Mouse (Mus musculus): ENCODE measurements at regions not wholly inside any gene's neighbourhood (a gene's known extent, or its start where the extent isn't known, plus 50 kb on each side); places are given as distances from the start of the nearest gene placed in this dataset.

- DNase-seq (ENCODE audit: low spot score in 2 of 2): no peak
Observed at GRCm38 (mm10) chr7:70972023-70972400, 379.3 kb downstream of the Gm10295 start.

GRCm38 (mm10) chr7:70971323-70972022 lies 379.8 kb downstream of the Gm10295 start:
- DNase-seq (ENCODE audit: low spot score in 2 of 2): no peak

GRCm38 (mm10) chr7:70952318-70952959 lies 398.8 kb downstream of the Gm10295 start:
- no peak for DNase-seq (ENCODE audit: low spot score in 2 of 2)

GRCm38 (mm10) chr7:70948281-70948680 lies 403.0 kb downstream of the Gm10295 start:
- no peak for DNase-seq (ENCODE audit: low spot score in 2 of 2)

- no peak for DNase-seq (ENCODE audit: low spot score in 2 of 2)
Observed at GRCm38 (mm10) chr7:70946260-70946659, 405.0 kb downstream of the Gm10295 start.

- DNase-seq (ENCODE audit: low spot score in 2 of 2): no peak
Observed at GRCm38 (mm10) chr7:70930911-70931310, 420.4 kb downstream of the Gm10295 start.

- no peak for DNase-seq (ENCODE audit: low spot score in 2 of 2)
Observed at GRCm38 (mm10) chr7:70929935-70930334, 421.4 kb downstream of the Gm10295 start.

- no peak for DNase-seq (ENCODE audit: low spot score in 2 of 2)
Observed at GRCm38 (mm10) chr7:70928001-70928400, 423.3 kb downstream of the Gm10295 start.

- no peak for DNase-seq (ENCODE audit: low spot score in 2 of 2)
Observed at GRCm38 (mm10) chr7:70917016-70917415, 434.3 kb downstream of the Gm10295 start.

GRCm38 (mm10) chr7:70908921-70909320 lies 442.4 kb downstream of the Gm10295 start:
- DNase-seq (ENCODE audit: low spot score in 2 of 2): no peak

GRCm38 (mm10) chr7:70891700-70892099 lies 459.6 kb downstream of the Gm10295 start:
- DNase-seq (ENCODE audit: low spot score in 2 of 2): no peak

- no peak for DNase-seq (ENCODE audit: low spot score in 2 of 2)
Observed at GRCm38 (mm10) chr7:70880496-70880895, 470.8 kb downstream of the Gm10295 start.

- no peak for DNase-seq (ENCODE audit: low spot score in 2 of 2)
Observed at GRCm38 (mm10) chr7:70874393-70874792, 476.9 kb downstream of the Gm10295 start.

- DNase-seq (ENCODE audit: low spot score in 2 of 2): no peak
Observed at GRCm38 (mm10) chr7:70870841-70871534, 480.3 kb downstream of the Gm10295 start.

- DNase-seq (ENCODE audit: low spot score in 2 of 2): no peak
Observed at GRCm38 (mm10) chr7:70869125-70869524, 482.2 kb downstream of the Gm10295 start.

GRCm38 (mm10) chr7:70859957-70860356 lies 491.3 kb downstream of the Gm10295 start:
- no peak for DNase-seq (ENCODE audit: low spot score in 2 of 2)

- no peak for DNase-seq (ENCODE audit: low spot score in 2 of 2)
Observed at GRCm38 (mm10) chr7:70850726-70851125, 484.2 kb upstream of the Nr2f2 start.

- DNase-seq (ENCODE audit: low spot score in 2 of 2): no peak
Observed at GRCm38 (mm10) chr7:70848016-70848776, 481.7 kb upstream of the Nr2f2 start.

- DNase-seq (ENCODE audit: low spot score in 2 of 2): no peak
Observed at GRCm38 (mm10) chr7:70847450-70847993, 481.0 kb upstream of the Nr2f2 start.

GRCm38 (mm10) chr7:70846076-70846475 lies 479.5 kb upstream of the Nr2f2 start:
- DNase-seq (ENCODE audit: low spot score in 2 of 2): no peak

GRCm38 (mm10) chr7:70840142-70840541 lies 473.6 kb upstream of the Nr2f2 start:
- no peak for DNase-seq (ENCODE audit: low spot score in 2 of 2)

GRCm38 (mm10) chr7:70839190-70839589 lies 472.7 kb upstream of the Nr2f2 start:
- no peak for DNase-seq (ENCODE audit: low spot score in 2 of 2)

Data from right cerebral cortex, postnatal 36 days (tissue).